Mouse (Mus musculus): ENCODE measurements at regions not wholly inside any gene's neighbourhood (a gene's known extent, or its start where the extent isn't known, plus 50 kb on each side); places are given as distances from the start of the nearest gene placed in this dataset.

DNA sequence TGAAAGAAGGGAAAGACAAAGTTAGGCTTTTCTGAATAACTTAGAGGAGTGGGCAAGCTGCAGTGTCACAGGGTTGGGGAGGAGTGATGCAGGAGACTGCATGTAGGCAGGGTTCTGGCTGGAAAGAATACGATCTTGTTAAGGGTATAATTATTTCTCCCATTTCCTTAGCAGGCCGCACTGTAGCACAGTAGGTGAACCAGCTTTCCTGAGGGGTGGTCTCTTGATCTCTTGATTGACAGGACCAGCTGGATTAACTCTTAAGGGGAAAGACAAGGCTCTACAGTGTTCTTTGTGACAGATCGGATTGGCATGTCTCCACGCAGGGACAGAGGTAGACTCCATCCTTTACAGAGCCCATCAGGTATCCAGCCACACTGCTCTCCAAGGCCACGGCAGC lies 54.5 kb upstream of the Meis1 start:
- DNase-seq (ENCODE audit: low spot score) (no peak), ATAC-seq (no peak)
- H3K27ac ChIP-seq (ENCODE audit: low read length): no peak overlapping the region
- H3K4me2 ChIP-seq (replicated peaks; ENCODE audit: low read depth, low read length): no peak overlapping the region
- TF ChIP-seq EP300 (IDR thresholded peaks at IDR 0.05): no peak
- TF ChIP-seq CTCF (IDR thresholded peaks at IDR 0.05): no peak
- no peaks in the 10 kb centered on the region for H3K36me3 ChIP-seq (ENCODE audit: insufficient read depth, low read length)
- no peak overlapping the region for H3K4me3 ChIP-seq (ENCODE audit: low read depth, low read length)
- no peaks in the 10 kb centered on the region for H3K9me3 ChIP-seq (ENCODE audit: low read length)
- no peak overlapping the region for H3K9ac ChIP-seq (replicated peaks; ENCODE audit: low read depth)
- WGBS: 94% methylated on average over 5 of the region's 5 CpGs
- H3K4me1 ChIP-seq (ENCODE audit: insufficient read depth, low read depth, low read length): no peaks in the 10 kb centered on the region
- H3K27me3 ChIP-seq (replicated peaks; ENCODE audit: insufficient read depth, low read length): no peaks in the 10 kb centered on the region

GRCm38 (mm10) chr11:19073887-19074564 lies 55.2 kb upstream of the Meis1 start:
- Histone ChIP-seq H3K27me3 (replicated peaks; ENCODE audit: insufficient read depth, low read length) (no peaks in the 10 kb centered on the region), H3K4me3 (ENCODE audit: low read depth, low read length) (no peak overlapping the region), H3K36me3 (ENCODE audit: insufficient read depth, low read length) (no peaks in the 10 kb centered on the region), H3K4me2 (replicated peaks; ENCODE audit: low read depth, low read length) (no peak overlapping the region), H3K27ac (ENCODE audit: low read length) (no peak overlapping the region), H3K4me1 (ENCODE audit: insufficient read depth, low read depth, low read length) (no peaks in the 10 kb centered on the region), H3K9ac (replicated peaks; ENCODE audit: low read depth) (no peak overlapping the region), H3K9me3 (ENCODE audit: low read length) (no peaks in the 10 kb centered on the region)
- ATAC-seq (no peak), DNase-seq (ENCODE audit: low spot score) (no peak)
- TF ChIP-seq CTCF (IDR thresholded peaks at IDR 0.05): no peak
- TF ChIP-seq EP300 (IDR thresholded peaks at IDR 0.05): no peak
- WGBS: 70% methylated on average over 11 of the region's 11 CpGs

DNA sequence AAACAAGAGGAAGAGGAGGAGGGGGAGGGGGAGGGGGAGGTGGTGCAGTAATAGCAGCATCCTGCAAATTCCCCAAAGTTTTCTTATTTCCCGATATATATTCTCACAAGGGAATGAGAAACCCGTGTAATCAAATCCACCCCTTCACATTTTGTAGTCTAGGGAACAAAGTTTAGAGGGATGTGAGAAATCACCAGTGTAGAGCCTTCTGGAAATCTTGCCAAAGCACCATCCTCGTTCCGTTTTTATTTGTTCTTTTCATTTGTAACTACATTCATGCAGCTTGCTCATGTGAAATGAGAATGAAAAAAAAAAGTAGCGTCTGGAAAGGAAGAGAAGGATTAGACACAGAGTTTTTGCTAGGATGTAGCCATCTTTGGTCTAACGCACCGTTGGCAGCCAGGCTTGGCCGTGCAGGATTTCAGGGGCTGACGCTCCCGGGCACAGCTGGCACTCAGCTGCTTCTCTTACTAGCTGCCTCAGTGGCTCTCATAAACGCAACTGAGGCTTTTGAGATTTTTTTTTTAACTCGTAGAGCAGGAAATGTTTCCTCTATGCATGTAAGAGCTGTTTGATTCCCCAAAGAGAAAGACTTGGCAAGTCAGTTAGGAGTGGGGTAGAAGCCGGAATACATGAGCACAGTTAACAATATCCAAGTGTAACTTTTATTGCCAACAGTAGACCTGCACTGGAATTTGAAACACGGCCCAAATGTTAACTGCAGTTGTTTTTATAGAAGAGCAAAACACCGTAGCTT lies 72.5 kb upstream of the Meis1 start:
- no peaks in the 10 kb centered on the region for H3K9me3 ChIP-seq (ENCODE audit: low read length)
- DNase-seq (ENCODE audit: low spot score) (no peak), ATAC-seq (no peak)
- no peak overlapping the region for H3K27ac ChIP-seq (ENCODE audit: low read length)
- no peak for TF ChIP-seq CTCF (IDR thresholded peaks at IDR 0.05)
- no peak for TF ChIP-seq EP300 (IDR thresholded peaks at IDR 0.05)
- H3K9ac ChIP-seq (replicated peaks; ENCODE audit: low read depth): no peak overlapping the region
- no peaks in the 10 kb centered on the region for H3K4me1 ChIP-seq (ENCODE audit: insufficient read depth, low read depth, low read length)
- WGBS: 76% methylated on average over 15 of the region's 15 CpGs
- no peak overlapping the region for H3K4me3 ChIP-seq (ENCODE audit: low read depth, low read length)
- no peaks in the 10 kb centered on the region for H3K36me3 ChIP-seq (ENCODE audit: insufficient read depth, low read length)
- H3K27me3 ChIP-seq (replicated peaks; ENCODE audit: insufficient read depth, low read length): no peaks in the 10 kb centered on the region
- no peak overlapping the region for H3K4me2 ChIP-seq (replicated peaks; ENCODE audit: low read depth, low read length)

- Histone ChIP-seq H3K36me3 (ENCODE audit: insufficient read depth, low read length) (no peaks in the 10 kb centered on the region), H3K9me3 (ENCODE audit: low read length) (no peaks in the 10 kb centered on the region), H3K9ac (replicated peaks; ENCODE audit: low read depth) (no peak overlapping the region), H3K4me2 (replicated peaks; ENCODE audit: low read depth, low read length) (no peak overlapping the region), H3K4me1 (ENCODE audit: insufficient read depth, low read depth, low read length) (no peaks in the 10 kb centered on the region), H3K27ac (ENCODE audit: low read length) (no peak overlapping the region), H3K27me3 (replicated peaks; ENCODE audit: insufficient read depth, low read length) (no peaks in the 10 kb centered on the region), H3K4me3 (ENCODE audit: low read depth, low read length) (no peak overlapping the region)
- ATAC-seq (no peak), DNase-seq (ENCODE audit: low spot score) (no peak)
- no peak for TF ChIP-seq CTCF (IDR thresholded peaks at IDR 0.05)
- TF ChIP-seq EP300 (IDR thresholded peaks at IDR 0.05): no peak
- 63% methylated on average over 9 of the region's 9 CpGs for WGBS
These were observed 74.4 kb upstream of the Meis1 start for GRCm38 (mm10) chr11:19092967-19093745.

DNA sequence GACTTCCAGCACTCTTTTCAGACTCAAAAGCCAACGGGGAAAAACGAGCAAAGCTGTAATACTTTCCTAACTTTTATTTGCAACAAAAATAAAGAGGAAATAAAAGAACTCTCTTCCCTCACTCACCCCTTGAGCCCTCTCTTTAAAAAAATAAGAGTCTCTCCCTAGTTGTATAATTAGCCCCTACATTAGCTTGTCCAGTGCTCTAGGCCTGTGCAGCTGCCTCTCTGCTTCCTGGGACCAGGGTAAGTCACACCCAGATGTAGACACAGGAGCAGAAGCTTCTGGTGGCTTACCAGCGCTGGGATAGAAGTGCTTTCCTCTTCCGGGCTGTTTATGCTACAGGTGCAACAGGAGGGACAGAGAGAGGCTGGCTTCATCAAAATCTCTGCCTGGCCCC lies 75.0 kb upstream of the Meis1 start:
- H3K4me2 ChIP-seq (replicated peaks; ENCODE audit: low read depth, low read length): no peak overlapping the region
- H3K36me3 ChIP-seq (ENCODE audit: insufficient read depth, low read length): no peaks in the 10 kb centered on the region
- H3K27ac ChIP-seq (ENCODE audit: low read length): no peak overlapping the region
- H3K27me3 ChIP-seq (replicated peaks; ENCODE audit: insufficient read depth, low read length): no peaks in the 10 kb centered on the region
- no peak for DNase-seq (ENCODE audit: low spot score)
- no peak for ATAC-seq
- TF ChIP-seq EP300 (IDR thresholded peaks at IDR 0.05) (no peak), CTCF (IDR thresholded peaks at IDR 0.05) (no peak)
- no peaks in the 10 kb centered on the region for H3K9me3 ChIP-seq (ENCODE audit: low read length)
- WGBS: 50% methylated on average over 4 of the region's 4 CpGs
- no peak overlapping the region for H3K4me3 ChIP-seq (ENCODE audit: low read depth, low read length)
- no peak overlapping the region for H3K9ac ChIP-seq (replicated peaks; ENCODE audit: low read depth)
- no peaks in the 10 kb centered on the region for H3K4me1 ChIP-seq (ENCODE audit: insufficient read depth, low read depth, low read length)

GRCm38 (mm10) chr11:19094183-19094582 lies 75.4 kb upstream of the Meis1 start:
- Histone ChIP-seq H3K4me2 (replicated peaks; ENCODE audit: low read depth, low read length) (no peak overlapping the region), H3K9ac (replicated peaks; ENCODE audit: low read depth) (no peak overlapping the region), H3K27ac (ENCODE audit: low read length) (no peak overlapping the region), H3K36me3 (ENCODE audit: insufficient read depth, low read length) (no peaks in the 10 kb centered on the region), H3K4me3 (ENCODE audit: low read depth, low read length) (no peak overlapping the region), H3K27me3 (replicated peaks; ENCODE audit: insufficient read depth, low read length) (no peaks in the 10 kb centered on the region), H3K4me1 (ENCODE audit: insufficient read depth, low read depth, low read length) (no peaks in the 10 kb centered on the region), H3K9me3 (ENCODE audit: low read length) (no peaks in the 10 kb centered on the region)
- TF ChIP-seq EP300 (IDR thresholded peaks at IDR 0.05) (no peak), CTCF (IDR thresholded peaks at IDR 0.05) (no peak)
- ATAC-seq (no peak), DNase-seq (ENCODE audit: low spot score) (no peak)
- 50% methylated on average over 14 of the region's 14 CpGs for WGBS
